Mouse (Mus musculus): ENCODE results near the gene Nt5m.

Nt5m gene

DNA sequence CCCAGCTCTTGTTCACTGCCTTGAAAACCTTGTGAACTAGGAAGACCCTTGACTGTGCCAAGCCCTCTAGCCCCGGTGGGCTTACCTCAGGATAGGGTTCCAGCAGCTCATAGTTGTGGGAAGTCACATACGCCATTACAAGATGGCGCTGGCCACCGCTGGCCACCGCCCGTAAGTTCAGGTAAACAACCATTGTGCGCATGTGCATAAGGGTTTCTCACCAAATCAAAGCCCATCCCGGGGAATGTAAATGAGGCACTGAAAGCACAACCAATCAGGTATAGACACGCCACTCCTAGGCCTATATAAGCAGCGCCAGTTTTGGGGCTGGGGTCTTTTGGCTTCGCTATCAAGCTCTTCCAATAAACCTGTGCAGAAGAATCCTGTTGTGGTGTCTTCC is 7.1 kb downstream of the Nt5m start:
- DNase-seq, result no peak

DNA sequence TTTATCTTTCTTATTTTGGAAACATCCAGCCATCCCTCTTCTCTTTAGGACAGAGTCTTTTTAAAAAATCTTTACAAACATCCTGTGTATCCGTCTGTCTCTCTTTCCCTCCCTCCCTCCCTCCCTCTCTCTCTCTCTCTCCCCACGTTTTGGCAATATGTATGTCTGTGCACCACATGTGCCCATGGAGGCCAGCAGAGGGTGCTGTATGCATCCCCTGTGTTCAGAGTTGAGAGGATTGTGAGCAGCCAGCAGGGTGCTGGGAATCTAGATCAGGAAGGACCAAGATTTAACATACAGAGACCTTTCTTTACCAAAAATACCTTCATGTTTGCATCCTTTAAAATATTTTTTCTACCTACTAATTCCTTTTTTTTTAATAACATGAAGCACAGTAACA is 7.9 kb downstream of the Nt5m start:
- DNase-seq, result peak; percentile 66 to 67

DNA sequence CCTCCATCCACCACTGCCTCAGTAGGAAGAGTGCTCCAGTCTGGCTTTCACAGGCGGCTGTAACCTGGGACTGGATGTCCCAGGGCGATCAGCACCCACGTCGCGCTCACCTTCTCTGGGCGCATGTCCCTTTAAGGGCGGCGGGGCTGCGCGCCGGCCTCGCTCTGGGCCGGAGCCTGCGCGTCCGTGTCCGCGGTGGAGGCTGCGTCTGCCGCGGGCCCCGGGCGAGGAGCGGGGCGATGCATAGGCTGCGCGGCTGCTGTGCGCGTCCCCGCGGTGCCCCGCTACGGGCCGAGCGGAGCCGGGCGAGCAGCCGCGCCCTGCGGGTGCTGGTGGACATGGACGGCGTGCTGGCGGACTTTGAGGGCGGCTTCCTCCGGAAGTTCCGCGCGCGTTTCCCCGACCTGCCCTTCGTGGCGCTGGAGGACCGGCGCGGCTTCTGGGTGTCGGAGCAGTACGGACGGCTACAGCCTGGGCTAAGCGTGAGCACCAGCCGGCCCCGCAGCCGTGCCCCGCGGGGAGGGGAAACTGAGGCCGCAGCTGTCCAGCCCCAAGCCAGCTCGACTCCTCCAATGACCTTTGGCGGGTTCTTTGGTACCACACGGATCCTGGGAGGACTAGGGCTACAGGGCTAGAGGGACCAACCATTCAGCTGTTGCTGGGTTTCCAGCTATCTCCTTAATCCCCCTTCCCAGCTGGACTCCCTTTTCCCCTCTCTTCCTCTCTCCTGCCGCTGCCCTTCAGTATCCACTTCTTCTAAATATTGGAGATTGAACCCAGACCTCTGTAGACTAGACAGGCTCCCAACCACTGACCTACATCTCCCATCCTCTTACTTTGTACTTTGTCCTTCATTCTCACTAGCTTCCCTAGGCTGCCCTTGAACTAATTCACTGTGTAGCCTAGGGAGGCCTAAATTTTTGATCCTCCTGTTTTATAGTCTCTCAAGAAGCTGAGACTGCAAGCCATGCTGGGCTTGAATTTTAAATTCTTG is 8.9 kb downstream of the Nt5m start:
- peak; percentile 62 to 66 for DNase-seq

DNA sequence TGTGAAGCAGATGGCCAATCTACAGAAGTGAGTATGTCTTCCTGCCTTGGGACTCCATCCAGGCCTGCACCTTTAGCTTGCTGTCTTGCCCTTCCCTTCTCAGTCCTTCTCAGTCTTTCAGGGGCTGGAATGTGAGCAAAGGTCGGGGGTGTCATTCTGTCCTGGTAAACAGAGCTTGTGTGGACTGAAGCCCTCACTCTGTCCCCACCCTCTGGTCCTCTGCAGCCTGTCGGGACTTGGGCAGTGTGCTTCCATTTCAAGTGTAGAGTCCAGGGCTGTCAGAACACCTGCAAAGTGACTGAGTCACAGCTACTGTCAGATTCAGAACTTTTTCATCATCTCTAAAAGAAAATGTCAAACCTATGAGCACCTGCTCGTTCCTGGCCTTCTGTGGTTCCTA is 13.6 kb downstream of the Nt5m start:
- no peak for DNase-seq

DNA sequence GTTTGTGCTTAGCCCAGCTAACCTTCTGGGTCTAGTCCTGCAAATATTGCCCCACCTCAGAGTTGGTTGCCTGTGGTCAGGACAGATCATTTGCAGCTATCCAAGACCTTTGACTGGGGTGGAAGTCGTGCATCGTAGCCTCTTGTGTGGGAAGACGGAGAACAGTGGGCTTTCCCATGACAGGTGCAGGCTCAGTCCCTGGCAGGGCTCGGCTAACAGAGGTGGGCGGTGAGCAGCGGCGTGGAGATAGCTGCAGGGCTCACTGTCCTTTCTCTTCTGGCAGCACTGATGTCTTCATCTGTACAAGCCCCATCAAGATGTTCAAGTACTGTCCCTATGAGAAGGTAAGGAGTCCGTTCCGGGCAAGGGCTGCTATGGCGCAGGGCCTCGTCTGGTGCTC is 21.2 kb downstream of the Nt5m start:
- no peak for DNase-seq

DNA sequence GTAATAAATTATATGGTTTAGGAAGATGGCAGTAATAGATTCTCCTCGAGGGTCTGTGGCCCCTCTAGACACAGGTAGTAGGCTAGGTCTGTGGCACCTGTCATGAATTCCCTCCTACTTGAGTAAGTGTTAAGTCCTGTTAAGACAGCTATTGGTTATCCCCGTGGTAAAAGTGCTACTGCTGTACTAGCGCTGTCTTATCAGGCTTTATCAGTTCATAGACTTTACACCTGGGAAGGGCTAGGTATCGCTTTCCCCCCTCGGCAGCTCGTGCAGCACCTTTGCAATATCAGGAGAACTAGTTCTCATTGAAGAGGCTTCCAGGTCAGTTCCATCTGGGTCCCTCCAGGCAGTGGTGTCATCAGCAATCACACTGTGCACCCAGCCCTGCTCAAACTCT is 25.1 kb downstream of the Nt5m start:
- no peak for DNase-seq

DNA sequence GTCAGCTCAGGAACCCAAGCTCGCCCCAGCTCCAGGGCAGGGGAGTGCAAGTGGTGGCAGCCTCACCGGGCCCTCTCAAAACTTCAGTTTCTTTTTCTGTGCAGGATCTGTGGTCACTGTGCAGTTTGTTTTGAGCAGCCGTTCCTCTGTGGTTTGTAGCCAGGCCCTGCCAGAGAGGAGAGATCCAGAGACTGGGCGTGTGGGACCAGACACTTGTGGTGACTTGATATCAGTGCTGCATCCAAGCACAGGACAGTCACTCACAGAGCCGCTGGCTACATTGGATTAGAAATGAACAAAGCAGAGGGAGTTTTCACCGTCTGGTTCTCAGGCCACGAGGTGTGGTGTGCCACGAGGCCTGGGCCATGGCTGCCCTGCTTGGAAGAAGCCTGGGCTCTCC is 32.9 kb downstream of the Nt5m start:
- DNase-seq, result no peak

DNA sequence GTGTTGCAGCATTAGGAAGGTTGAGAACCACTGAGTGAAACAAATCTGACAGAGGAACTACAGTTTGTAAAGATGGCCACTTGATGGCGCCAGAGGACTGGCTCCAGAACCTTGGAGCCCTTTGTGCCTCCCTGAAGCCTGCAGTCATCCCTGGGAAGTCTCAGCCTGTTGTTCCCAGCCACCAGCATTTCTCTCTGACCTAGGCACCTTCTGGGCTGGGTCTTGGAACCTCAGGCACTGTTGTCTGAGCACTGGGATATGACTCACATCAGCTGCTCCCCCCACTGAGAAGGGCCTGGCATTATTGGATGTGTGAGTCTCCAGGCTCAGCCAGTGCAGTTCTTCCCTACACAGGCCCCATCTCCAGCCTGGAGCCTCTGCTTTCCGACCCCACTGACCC is 40.8 kb downstream of the Nt5m start:
- peak; percentile 72 to 77 for DNase-seq

DNA sequence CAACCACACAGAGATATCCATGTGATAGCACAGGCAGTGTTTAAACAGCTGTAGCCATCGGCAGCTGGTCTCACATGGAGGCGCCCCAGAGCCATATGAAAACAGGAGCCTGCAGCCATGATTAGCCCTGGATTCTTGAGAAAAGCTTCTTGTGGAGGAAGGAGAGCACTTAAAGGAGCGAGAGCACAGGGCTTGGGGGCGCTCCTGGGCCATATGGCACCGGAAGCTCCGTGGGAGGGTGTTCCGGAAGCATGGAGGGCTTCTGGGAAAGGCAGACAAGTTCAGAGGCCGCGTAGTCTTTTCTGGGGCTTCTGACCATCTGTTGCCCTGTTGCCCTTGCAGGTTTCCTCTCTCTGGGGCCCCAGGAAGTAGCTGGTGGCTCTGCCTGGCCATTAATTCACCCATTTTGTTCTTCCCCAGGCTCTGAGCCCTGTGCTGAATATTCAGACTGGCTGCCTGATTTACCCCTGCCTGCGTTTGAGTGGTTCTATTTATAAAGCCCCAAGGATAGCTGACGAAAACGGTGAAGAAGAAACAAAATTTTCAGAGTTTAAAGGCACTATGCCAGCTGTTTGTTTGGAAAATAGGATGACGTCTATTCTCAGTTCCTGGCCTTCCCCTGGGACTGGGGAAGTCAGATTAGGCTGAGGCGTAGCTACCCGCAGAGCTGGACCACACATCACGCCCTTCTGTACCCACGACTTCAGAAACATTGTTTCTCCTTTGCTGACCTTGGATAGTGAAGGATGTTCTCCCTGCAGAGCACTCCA is 46.2 kb downstream of the Nt5m start:
- peak; percentile 21 to 25 for DNase-seq

DNA sequence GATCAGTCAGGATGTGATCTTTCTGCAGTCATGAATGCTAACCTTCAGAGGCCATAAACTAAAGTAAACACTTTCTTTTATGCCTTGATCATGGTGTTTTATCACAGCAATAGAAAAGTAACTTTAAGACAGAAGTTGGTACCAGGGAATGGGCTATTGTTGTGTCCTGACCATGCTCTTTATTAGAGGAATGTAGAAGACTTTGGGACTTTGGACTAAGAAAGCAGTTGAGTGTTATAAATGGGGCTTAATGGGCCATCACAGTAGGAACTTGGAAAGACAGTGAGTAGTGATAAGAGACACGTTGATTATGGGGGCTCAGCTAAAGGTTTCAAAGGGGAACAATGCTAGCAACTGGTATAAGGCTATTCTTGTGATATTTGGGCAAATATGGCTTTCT is 47.7 kb downstream of the Nt5m start:
- DNase-seq, result no peak

DNA sequence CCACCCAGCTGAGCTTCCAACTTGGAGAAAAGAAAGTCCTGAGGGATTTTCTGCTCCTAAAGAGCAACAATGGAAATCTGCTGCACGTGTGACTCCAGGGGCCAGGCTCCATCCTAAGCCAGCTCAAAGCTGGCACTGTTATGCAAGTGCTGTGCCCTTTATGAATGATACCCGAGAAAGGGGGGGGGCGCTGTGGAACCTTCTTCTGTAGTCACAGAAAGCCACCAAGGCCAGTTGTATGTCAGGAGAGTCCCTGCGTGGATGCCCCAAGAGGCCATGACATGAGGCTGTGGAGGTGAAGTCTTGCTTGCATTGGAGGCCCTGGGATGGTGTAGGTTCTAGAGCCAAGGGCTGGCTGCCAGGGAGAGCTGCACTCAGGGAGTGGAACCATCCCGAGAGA is 48.9 kb downstream of the Nt5m start:
- no peak for DNase-seq

DNA sequence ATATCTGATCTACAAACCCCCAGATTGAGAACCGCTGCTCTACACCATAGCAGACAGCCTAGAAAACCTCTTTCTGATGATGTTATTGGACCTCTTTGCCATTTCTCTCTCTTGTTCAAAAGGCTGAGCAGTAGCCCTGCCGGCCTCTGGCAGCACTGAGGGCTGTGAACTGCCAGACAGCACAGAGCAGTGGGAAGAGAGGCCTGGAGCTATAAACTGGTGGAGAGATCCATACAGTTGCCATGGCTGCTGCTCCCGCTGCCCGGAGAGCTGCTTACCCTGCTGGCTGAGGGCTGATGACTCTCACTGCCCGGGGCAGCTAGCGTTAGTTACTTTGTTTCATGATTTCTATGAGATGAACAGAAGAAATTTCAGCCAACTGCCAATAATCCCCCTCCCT is 52.6 kb downstream of the Nt5m start:
- DNase-seq, result no peak

DNA sequence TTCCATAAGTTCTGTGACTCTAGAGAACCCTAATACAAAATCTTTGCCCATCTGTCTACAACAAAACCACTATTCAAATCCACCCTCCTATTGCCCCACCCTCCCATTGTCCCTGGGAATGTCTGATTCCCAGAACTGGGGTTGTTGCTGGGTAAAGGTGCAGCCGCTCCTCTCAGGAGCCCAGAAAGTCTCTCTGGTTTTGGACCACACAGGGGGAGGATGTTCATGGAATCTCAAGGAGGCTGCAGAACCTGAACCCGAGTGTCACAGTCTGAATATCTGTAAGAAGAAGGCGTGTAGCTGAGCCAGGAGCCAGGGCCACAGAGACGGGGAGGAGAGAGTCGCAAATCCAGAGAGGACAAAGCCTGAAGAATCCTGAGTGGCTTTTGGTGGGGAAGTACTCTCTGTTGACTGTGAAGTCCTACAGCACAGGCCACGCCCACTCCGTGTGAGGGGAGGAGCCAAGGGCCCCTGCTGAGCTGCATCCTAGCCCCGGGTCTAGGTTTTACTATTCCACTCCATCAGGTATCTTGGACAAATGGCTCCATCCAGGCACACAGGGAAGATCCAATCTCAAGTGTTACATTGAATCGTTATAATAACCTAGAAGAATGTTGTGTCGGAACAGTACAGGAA is 54.0 kb downstream of the Nt5m start:
- DNase-seq, result peak; percentile 64 to 65

DNA sequence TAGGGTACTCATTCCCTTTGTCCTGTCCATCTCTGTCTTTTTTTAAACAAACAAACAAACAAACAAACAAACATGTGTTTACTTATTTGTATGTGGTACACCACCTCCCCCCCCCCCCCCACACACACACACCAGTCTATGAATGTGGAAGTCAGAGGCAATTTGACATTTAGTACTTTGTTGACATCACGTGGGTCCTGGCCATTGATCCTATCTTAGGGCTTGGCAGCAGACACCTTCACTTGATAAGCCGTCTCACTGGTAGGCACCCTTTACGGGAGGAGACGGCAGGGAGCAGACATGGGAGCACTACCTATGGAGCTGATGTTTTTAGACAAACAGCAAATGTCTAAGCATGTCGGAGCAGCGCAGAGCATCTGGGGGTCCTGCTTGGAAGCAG is 55.7 kb downstream of the Nt5m start:
- DNase-seq, result no peak

DNA sequence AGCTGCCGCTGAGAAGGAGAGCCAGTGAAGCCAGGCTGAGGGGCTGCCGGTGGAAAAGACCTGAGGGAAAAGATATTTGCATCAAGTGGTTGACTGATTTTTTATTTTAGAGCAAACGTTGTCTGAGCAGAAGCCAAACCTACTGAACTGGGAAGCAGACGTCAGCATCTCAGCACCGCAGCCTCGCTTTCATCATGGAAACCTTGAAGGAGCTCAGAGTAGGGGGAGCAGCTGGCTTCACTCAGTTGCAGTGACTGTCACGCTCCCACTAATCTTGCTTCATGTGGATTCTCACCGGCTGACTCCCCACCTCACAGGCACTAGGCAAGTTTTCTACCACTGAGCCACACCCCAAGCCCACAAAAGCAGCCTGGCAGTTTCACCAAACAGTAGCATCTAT is 56.1 kb downstream of the Nt5m start:
- peak; percentile 58 to 66 for DNase-seq

DNA sequence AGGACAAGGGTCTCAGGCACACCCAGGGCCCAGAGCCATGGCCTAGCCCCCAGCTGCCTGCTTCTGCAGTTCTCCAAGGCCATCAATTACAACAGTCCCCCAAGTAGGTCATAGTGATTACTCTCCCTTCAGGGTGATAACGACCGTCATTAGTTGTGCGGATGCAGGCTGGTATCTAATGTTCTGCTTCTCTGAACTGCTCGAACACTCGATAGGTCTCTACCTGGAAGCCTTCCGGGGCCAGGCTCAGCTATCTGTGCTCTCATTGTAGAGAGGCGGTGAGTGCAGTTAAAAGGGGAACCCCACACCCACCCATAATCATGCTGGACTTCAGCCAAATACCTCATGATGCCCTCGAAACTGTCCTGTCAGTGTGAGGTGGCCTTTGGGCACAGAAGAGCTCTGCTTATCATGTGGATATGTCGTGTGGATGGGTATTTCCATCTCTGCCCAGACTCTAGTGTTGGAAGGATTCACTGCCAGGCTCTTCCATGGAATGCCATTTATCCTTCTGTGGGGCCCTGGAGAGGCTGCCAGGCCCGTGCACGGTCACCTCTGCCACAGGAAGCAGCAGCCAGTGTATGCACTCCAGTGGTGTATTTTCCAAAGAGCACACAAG is 58.8 kb downstream of the Nt5m start:
- no peak for DNase-seq

DNA sequence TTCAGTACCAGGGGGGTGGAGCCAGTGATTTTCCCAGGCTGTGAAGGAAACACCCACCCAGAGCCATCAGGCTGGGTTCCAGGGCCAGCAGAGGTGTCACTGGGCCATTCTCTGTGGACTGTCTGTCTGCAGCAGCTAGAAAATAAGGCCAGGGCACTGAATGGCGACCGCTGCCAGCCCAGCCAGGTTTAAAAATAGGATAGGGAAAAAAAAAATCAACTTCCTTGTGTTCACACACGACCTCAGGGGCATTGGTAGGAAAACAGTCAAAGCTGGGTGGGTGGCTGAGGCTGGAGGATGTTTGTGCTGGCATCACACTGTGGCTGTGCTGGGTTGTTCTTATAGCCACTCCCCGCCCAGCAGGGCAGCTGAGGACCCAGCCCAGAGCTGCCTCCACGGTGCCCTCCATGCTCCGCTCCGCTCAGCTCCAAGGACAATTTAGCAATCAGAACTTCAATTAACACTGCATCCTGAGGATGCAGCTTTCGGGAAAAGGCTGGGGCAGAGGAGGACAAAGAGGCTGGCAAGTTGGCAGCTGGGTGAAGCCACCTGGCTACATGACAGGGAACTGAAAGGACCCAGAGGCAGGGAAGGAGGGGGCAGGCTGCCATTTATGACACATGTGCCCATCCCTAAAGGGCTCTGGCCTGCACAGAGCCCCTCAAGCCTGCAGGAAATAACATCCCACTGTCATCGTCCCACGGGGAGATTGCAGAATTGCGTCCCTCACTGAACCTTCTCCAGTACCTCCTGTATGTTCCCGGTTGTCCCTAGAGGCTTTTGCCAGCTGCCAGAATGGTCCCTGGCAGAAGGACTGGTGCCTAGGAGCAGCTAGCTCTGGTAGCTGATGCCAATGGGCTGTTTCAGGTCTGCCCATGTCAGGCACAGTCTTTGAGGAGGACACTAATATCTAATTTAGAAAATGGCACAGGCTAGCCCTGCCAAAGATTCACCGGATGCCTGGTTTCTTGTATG is 60.8 kb downstream of the Nt5m start:
- no peak for DNase-seq

DNA sequence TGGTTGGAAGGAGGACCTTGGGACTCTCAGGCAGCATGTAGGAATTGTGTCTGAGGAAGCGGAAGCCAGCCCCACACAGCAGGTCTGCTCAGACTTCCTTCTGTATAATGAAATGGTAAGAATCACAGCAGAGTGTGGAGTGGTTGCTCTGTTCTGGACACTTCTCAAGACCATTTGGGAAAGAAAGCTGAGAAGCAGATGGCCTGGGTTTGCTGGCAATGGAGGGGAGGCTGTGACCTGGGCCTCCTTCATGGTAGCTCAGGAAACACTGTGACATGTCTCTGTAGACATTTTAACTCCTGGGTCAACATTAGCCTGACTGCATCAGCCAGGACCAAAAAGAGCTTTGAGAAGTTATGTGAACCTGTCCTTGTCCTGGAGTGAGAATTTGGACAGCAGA is 61.7 kb downstream of the Nt5m start:
- DNase-seq, result no peak

DNA sequence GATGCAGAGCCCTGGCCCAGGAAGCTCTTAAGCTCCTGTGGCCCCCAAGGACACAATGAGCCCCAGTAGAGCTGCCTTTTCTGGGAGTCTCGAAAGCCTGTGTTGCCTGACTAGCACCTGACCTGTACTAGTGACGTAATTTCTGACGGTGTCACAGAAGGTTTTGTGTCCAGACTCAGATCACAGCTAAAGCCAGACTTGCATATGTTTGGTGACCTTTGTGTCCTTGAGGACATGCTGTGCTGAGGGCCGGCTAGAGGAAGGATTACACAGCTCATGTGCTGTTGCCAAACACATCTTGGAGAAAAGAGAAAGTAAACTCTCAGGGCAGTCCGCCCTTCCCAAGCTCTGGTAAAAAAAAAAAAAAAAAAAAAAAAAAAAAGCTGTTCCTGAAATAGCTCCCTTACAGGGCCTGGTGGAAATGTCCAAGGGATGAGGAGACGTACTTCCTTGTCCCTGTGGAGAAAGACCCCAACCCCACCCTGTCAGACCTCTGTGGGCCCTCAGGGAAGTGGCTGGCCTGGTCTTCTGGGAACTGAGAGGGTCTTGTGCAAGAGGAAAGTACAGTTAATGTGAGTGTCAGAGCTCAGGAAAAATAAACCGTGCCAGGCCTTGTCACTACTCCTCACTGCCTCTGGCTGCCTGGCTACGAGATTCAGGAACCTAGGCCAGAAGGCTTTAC is 62.9 kb downstream of the Nt5m start:
- DNase-seq, result no peak

DNA sequence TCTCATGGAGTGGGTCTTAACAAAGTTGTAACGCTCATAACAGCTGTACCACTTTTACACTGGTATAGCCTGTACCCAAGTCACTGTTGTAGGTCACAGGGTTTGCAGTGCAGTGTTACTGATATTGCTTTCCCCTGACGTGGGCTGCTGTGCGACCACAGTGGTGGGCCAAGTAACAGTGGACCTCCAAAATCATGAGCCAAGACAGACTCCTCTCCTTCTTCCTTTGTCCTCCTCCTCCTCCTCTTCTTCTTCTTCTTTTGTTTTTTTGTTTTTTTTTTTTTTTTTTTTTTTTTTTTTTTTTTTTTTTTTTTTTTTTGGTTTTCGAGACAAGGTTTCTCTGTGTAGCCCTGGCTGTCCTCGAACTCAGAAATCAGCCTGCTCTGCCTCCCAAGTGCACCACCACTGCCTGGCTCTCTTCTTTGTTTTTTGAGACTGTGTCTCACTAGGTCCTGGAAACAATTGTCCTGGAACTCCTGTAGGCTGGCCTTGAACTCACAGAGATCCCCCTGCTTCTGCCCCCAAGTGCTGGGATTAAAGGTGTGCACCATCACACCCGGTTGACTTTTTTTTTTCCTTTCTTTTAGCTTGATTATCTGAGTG is 67.4 kb downstream of the Nt5m start:
- DNase-seq, result no peak

DNA sequence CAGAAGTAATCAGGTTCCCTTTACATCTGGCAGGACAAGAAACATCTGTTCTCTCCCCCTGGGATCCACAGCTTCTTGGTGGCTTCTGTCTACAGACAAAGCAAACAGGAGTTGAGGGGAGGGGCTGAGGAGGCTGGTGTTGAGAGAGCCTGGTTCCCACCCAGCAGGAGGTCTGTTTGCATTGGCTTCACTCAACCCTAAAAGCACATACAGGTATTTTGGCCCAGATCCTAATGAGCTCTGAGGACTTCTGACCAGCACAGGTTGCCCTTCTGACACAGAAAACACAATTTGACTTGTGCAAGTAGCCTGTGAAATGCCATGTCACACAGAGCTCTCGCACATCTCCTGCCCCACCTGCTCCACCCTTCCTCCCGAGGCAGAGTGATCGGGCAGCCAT is 69.2 kb downstream of the Nt5m start:
- DNase-seq, result no peak

All from B cell, adult 2 months (primary cell).